Mouse (Mus musculus) spleen, adult 18-20 months (tissue): Measurements from ENCODE around the gene Trappc3.

Experiments used
- DNase-seq, 2 experiments: peaks; one replicate each; pipeline ENCODE4 v3.0.0; 2022; ENCODE audit warnings: mixed read lengths in 2 of 2

Trappc3 gene

GRCm38 (mm10) chr4:126281706-126282105, 19.6 kb downstream of the Trappc3 start:
- DNase-seq = no peak

DNA sequence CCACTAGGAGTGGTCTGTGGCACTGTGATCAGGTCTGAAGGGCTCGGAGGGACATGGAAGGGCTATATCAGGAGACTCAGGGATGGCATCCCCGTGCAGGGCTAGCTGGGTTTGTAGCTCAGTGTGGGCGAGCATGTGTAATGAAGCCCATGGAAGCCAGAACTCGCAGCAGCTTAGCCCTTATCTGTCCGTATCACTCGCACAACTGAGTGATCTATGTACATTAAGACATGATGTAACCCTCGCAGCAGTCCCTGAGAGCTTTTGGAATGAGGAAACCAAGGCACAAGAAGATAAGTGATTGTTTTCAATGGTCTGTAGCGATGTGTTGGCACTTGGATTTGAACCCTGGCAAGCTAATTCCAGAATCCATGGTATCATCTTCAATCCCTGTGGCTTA, 21.5 kb downstream of the Trappc3 start:
- no peak for DNase-seq

- no peak for DNase-seq
These were observed 24.4 kb downstream of the Trappc3 start, which contains the start of gene Col8a2 for GRCm38 (mm10) chr4:126286492-126286891. Gene Col8a2 (plus strand): TSS chr4:126286793.

- DNase-seq = no peak
These were observed 25.3 kb downstream of the Trappc3 start for GRCm38 (mm10) chr4:126287302-126287995.

- no peak for DNase-seq
These were observed 26.1 kb downstream of the Trappc3 start for GRCm38 (mm10) chr4:126288085-126288666.

DNA sequence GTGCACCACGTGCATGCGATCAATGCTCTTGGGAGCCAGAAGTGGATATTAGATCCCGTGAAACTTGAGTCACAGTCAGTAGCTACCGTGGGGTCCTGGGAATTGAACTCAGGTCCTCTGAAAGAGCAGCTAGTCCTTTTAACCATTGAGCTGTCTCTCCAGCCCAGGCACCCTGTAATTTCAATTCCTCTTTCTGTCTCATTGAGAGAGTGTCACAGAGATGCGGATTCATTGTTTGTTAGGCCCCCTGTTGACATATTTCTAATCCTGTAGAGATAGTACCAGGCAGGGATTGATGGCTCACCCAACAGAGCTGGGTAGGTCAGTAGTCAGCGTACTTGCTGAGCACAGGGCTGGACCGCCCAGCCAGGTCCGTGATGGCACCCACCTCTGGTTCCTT, 28.2 kb downstream of the Trappc3 start:
- no peak for DNase-seq

DNA sequence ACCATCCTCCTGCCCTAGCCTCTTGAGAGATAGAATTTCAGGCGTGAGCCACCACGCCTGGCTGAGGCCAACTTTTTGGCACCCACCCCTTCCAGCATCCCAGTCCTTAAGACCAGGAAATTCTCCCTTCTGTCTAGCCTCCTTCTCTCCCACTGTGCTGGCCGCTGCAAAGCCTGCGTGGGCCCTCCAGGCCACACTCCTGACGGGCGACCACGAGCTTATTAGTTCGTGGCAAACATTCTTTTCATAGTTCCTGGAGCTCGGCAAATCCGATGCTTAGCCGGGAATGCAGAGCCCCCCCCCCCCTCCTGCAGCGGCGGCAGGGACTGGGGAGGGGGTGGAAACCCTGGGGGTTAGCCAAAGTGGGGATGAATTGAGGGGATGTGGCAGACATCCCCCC, 29.1 kb downstream of the Trappc3 start:
- no peak for DNase-seq

DNA sequence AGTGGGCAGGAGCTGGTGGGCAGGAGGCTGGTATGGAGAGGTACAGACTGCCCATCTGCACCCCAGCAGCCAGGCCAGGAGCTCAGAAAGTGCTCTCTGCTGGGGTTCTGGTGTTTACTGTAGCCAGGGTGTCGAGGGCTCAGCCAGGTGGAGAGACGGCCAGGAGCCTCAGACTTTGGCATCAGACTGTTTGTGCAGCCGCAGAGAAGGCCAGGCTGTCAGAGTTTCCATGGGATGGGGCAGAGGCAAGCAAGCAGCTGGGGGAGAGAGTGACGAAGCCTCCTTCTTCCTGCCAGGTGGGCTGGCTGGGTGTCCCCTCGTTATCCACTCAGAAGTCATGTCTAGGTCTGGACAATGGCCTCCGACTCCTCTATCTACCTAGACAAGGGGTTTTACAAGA, 33.0 kb downstream of the Trappc3 start:
- DNase-seq = no peak

DNA sequence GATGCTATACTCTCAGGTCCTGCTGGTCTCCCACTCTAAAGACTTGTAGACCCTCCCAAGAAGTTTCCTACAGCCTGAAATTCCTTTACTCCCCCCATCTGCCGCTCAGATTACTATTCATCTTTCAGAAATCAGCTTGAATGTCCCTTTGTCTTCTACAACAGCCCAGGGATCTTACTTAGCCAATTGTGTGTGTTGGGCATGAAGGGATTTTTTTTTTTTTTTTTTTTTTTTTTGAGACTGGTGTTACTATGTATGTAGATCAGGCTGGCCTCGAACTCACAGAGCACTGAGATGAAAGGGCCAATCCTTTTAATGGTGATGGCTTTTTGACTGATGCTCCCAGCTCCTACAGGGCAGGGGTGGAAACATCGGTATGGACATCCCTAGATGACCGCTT, 33.8 kb downstream of the Trappc3 start:
- no peak for DNase-seq

GRCm38 (mm10) chr4:126296617-126297101, 34.5 kb downstream of the Trappc3 start:
- DNase-seq = no peak

- no peak for DNase-seq
These were observed 38.9 kb downstream of the Trappc3 start for GRCm38 (mm10) chr4:126300916-126301583.

- DNase-seq = no peak
These were observed 39.6 kb downstream of the Trappc3 start for GRCm38 (mm10) chr4:126301584-126302309.

DNA sequence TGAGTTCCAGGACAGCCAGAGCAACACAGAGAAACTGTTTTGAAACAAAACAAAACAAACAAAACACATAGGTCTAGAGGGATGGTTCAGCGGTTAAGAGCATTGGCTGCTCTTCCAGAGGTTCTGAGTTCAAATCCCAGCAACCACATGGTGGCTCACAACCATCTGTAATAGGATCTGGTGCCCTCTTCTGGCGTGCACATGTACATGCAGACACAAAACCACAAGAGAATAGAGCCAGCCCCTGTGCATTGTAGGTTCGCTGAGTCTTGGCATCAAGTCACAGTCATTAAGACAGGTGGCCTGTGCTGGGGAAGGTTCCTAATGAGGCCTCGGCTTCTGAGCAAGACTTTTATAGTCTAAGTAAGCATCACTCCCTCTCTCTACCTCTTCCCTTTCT, 41.8 kb downstream of the Trappc3 start:
- no peak for DNase-seq

DNA sequence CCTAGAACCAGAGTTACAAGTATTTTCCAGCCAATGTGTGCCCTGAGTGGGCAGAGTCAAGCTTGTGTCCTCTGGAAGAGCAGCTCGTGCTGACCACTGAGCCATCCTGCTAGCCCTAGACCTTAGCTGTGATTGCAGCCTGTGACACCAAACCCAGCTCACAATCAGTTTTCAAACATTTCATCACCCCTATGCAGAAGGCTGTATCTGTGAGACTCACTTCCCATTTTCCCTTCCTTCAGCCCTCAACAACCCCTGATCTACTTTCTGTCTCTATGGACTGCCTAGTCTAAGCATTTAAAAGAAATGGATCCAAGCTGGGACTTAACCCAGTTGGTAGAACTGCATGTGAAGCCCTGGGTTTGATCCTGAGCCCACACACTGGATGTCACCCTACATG, 43.3 kb downstream of the Trappc3 start:
- no peak for DNase-seq

DNA sequence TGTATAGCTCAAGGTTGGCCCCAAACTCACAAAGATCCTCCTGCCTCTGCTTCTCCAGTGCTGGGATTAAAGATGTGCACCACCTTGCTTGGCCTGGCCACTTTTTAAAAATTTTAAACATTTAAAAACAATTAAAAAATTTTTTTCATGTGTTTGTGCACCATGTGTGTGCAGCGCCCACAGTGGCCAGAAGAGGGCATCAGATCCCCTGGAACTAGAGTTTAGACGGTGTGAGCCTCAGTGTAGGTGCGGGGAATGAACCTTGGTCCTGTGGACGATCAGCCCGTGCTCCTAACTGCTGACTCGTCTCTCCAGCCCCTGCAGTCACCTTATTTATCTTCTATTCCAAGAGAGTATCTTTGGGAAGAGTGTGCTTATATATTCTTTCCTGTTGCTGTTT, 43.9 kb downstream of the Trappc3 start:
- DNase-seq = no peak

DNA sequence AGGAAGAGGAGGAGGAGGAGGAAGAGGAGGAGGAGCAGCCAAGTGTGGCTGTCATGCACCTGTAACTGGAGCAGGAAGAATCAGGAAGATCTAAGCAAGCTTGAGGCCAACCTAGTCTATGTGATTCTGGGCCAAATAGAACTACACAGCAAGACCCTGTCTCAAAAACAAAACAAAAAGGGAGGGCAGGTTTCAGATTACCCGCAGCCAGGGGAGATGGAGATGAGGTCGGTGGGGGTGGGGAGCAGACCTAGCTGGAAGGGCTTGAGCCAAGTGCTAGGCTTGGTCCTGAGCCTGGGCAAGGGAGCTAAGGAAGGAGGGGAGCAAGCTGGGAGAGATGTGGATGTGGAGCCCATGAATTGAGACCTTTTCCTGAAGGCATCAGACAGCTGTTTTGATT, 44.7 kb downstream of the Trappc3 start:
- no peak for DNase-seq

DNA sequence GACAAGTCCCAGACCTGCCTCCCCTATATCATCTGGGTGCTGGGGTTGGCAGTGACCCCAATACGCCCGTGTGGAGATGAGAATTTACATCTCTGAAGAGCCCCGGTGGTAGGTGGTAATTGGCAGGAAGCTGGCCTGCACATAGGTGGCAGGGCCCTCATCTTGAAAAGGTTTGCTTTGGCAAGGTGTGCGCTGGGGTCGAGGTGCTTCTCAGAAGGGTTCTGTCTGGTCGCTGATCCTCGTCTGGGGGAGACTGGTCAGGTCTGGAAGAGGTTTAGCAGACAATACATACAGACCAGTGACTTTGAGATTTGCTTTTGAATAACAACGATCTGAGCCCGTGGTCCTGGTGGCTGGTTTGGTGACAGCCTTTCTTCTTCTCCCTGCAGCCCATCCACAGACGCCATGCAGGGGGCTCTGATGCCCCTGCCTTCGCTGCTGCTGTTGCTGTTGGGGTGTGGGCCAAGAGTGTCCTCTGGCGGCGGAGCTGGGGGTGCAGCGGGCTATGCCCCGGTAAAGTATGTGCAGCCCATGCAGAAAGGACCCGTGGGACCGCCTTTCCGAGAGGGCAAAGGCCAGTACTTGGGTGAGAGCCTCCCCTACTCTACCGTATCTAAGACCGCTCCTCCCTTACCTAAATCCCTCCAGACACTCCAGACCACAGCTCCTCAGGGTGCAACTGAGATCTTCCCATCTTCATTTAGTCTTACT, 47.2 kb downstream of the Trappc3 start:
- DNase-seq = peak in 1 of 2 experiments; percentile 24

DNA sequence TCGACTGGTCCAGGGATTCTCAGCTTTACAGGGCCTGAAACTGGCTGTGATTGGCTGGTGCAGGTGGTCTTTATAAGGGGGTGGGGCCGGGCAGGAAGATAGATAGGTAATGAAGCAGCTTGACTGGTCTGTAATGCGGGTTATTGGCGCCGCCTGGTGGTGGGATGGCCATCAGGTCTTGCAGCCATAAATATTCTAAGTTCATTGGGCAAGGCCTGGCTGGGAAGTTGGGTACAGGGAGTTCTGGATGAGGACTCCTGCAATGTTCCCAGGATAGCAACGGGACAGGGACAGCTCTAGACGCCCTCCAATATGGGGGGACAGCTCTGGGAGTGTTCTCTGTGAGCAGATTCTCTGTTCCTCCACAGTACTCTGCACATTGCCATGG, 47.8 kb downstream of the Trappc3 start:
- DNase-seq = peak; percentile 61 to 84

- DNase-seq = no peak
These were observed 48.2 kb downstream of the Trappc3 start for GRCm38 (mm10) chr4:126310344-126310743.

DNA sequence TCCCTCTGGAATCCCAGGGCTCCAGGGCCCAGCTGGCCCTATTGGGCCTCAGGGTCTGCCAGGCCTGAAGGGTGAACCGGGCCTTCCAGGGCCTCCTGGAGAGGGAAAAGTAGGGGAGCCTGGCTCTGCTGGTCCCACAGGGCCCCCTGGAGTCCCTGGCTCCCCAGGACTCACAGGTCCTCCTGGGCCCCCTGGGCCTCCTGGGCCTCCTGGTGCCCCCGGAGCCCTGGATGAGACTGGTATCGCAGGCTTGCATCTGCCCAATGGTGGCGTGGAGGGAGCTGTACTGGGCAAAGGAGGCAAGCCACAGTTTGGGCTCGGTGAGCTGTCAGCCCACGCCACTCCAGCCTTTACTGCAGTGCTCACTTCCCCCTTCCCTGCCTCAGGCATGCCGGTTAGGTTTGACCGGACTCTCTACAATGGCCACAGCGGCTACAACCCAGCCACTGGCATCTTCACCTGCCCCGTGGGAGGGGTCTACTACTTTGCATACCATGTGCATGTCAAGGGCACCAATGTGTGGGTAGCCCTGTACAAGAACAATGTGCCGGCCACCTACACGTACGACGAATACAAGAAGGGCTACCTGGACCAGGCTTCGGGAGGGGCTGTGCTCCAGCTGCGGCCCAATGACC, 49.6 kb downstream of the Trappc3 start:
- DNase-seq = no peak

DNA sequence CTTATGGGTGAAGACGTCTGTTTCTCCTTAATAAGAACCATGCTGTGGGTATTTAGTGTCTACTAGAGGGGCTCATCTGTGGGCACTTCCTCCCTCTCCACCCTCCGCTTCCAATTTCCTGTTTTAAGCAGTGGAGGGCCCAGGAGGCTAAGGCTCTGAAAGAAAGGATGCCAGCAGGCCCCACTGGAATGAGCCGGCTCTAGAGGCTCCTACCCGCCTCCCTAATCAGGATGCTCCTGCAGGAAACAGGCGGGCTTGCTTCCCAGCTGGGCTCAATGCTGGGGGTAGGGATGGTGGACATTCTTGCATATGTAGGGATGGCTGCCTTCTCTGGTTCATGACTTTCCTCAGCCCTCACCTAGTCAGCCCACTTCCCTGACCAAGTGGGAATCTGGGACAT, 51.1 kb downstream of the Trappc3 start:
- no peak for DNase-seq

- no peak for DNase-seq
These were observed 52.3 kb downstream of the Trappc3 start for GRCm38 (mm10) chr4:126314393-126314792.
